Comparison of ENCODE assay signal across 8 mouse cellular contexts in the genomic region with DNA sequence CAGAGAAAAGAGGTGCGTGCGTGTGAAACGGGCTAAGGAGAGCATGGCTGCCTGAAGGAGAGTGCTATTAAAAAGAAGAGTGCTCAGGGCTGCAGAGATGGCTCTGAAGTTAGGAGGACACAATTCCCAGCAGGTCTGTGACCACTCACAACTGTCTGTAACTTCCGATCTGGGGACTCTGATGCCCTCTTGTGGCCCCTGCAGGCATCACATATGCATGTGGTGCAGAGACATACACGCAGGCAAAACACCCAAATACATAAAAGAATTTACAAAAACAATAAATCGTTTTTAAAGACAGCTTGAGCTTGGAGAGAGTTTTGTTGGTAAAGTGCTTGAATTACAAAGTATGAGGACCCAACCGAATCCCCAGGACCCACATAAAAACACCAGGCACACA. TPM values are rescaled to one million over a fixed set of nuclear protein-coding genes. Genes with fewer than 3 reads are reported as not detected.
A peak's percentile ranks its signal among the peaks of the same experiment; 100 is the strongest.
DNase-seq lines count a peak whose midpoint lies in the region; ATAC-seq lines count a peak whose summit lies in the region.

No protein-coding gene starts in this region.

- peaks cover 9% of the 10 kb centered on the region for H3K27me3 ChIP-seq in neural tube, embryonic 15.5 days (replicated peaks)

- no peaks in the 10 kb centered on the region for H3K9me3 ChIP-seq in neural tube, embryonic 15.5 days (replicated peaks)

- H3K4me2 ChIP-seq in neural tube, embryonic 15.5 days, result no peak overlapping the region

- H3K4me3 ChIP-seq in neural tube, embryonic 15.5 days (replicated peaks), result no peak overlapping the region

- H3K9ac ChIP-seq in neural tube, embryonic 15.5 days (replicated peaks), result no peak overlapping the region

- H3K36me3 ChIP-seq in neural tube, embryonic 15.5 days, result no peaks in the 10 kb centered on the region

- H3K27ac ChIP-seq in neural tube, embryonic 15.5 days (replicated peaks), result no peak overlapping the region

- ATAC-seq in neural tube, embryonic 15.5 days (ENCODE audit: low FRiP score), result no peak

- H3K4me1 ChIP-seq in neural tube, embryonic 15.5 days, result peaks cover 13% of the 10 kb centered on the region; the same call in 1 of the 2 replicates

- 34% methylated on average over 7 of the region's 7 CpGs for WGBS in neural tube, embryonic 15.5 days

- peak; percentile 34 for DNase-seq in gastrocnemius, adult 18-20 months (ENCODE audit: low spot score)
- no peak for DNase-seq in gastrocnemius, postnatal 25 days
- peak; percentile 50 for DNase-seq in neural tube, embryonic 10.5 days (ENCODE audit: extremely low spot score, low spot score)
- DNase-seq in adrenal gland, adult 2 months, result peak; percentile 40
- DNase-seq in induced T-regulatory cell, adult 2 months (ENCODE audit: low read depth), result peak; percentile 80
- peak; percentile 69 for DNase-seq in naive thymus-derived CD4-positive, alpha-beta T cell, adult 2 months (ENCODE audit: low read depth)
- DNase-seq in left cerebral cortex, postnatal 36 days (ENCODE audit: low spot score in 2 of 2), result no peak

- intact Hi-C loops in left cerebral cortex, postnatal 36 days (cut with DNase I), result no loop called here

RNA-seq across cellular contexts. Expression of a gene that starts 3.1 kb away (rescaled TPM):
- 10 to 100 TPM in 1 of 2 experiments, 1 to 10 TPM in 1; 9.0 to 12.8 TPM for total RNA-seq in gastrocnemius, adult 18-20 months (2021)
- 1 to 10 TPM; 8.8 to 9.1 TPM for total RNA-seq in gastrocnemius, postnatal 25 days (2021)
- 34.7 and 43.3 TPM in 2 replicates for polyA plus RNA-seq in neural tube, embryonic 15.5 days (2015; fragmentation: Nextera tagmentation; extraction: Ambion mirVana)
- 10 to 100 TPM; 48.8 to 52.1 TPM for total RNA-seq in adrenal gland, adult 2 months (2021)
- polyA plus RNA-seq in adrenal gland, adult 2 months (2012; rRNA removed), result 49.0 and 52.5 TPM in 2 replicates
- total RNA-seq in left cerebral cortex, postnatal 36 days (2021), result 100 to 1,000 TPM; 258 to 267 TPM

RNA-seq across cellular contexts. Expression of a gene that starts 38.5 kb away (rescaled TPM):
- total RNA-seq in gastrocnemius, adult 18-20 months (2021), result under 1 TPM; 0.59 to 0.90 TPM
- total RNA-seq in gastrocnemius, postnatal 25 days (2021), result 1 to 10 TPM; 1.2 to 1.9 TPM
- polyA plus RNA-seq in neural tube, embryonic 15.5 days (2015; fragmentation: Nextera tagmentation; extraction: Ambion mirVana), result 1.8 and 2.4 TPM in 2 replicates
- total RNA-seq in adrenal gland, adult 2 months (2021), result 10 to 100 TPM in 1 of 2 experiments, 1 to 10 TPM in 1; 5.5 to 15.8 TPM
- polyA plus RNA-seq in adrenal gland, adult 2 months (2012; rRNA removed), result 25.5 and 32.6 TPM in 2 replicates
- under 1 TPM; 0.70 to 0.81 TPM for total RNA-seq in left cerebral cortex, postnatal 36 days (2021)

RNA-seq across cellular contexts. Expression of a gene that starts 42.5 kb away (rescaled TPM):
- total RNA-seq in gastrocnemius, adult 18-20 months (2021), result 10 to 100 TPM; 44.7 to 49.5 TPM
- total RNA-seq in gastrocnemius, postnatal 25 days (2021), result 10 to 100 TPM; 63.5 to 69.7 TPM
- 70.5 and 120 TPM in 2 replicates for polyA plus RNA-seq in neural tube, embryonic 15.5 days (2015; fragmentation: Nextera tagmentation; extraction: Ambion mirVana)
- 100 to 1,000 TPM; 267 to 369 TPM for total RNA-seq in adrenal gland, adult 2 months (2021)
- 291 and 463 TPM in 2 replicates for polyA plus RNA-seq in adrenal gland, adult 2 months (2012; rRNA removed)
- 100 to 1,000 TPM; 143 to 162 TPM for total RNA-seq in left cerebral cortex, postnatal 36 days (2021)

RNA-seq across cellular contexts. Expression of a gene that starts 43.3 kb away (rescaled TPM):
- 1 to 10 TPM; 1.3 to 3.4 TPM for total RNA-seq in gastrocnemius, adult 18-20 months (2021)
- total RNA-seq in gastrocnemius, postnatal 25 days (2021), result 1 to 10 TPM; 3.5 to 3.9 TPM
- 8.4 and 42.0 TPM in 2 replicates for polyA plus RNA-seq in neural tube, embryonic 15.5 days (2015; fragmentation: Nextera tagmentation; extraction: Ambion mirVana)
- 10 to 100 TPM; 10.1 to 13.0 TPM for total RNA-seq in adrenal gland, adult 2 months (2021)
- polyA plus RNA-seq in adrenal gland, adult 2 months (2012; rRNA removed), result 28.0 and 29.5 TPM in 2 replicates
- total RNA-seq in left cerebral cortex, postnatal 36 days (2021), result 10 to 100 TPM in 1 of 2 experiments, 1 to 10 TPM in 1; 9.3 to 10.3 TPM

Comparison
In these comparisons a context has a peak if more than half of its experiments do, and no peak if none do; other contexts are left out.
1. DNase-seq: peak in gastrocnemius, adult 18-20 months (single experiment), neural tube, embryonic 10.5 days (single experiment), adrenal gland, adult 2 months (single experiment), induced T-regulatory cell, adult 2 months (single experiment) and naive thymus-derived CD4-positive, alpha-beta T cell, adult 2 months (single experiment); none in gastrocnemius, postnatal 25 days (single experiment) and left cerebral cortex, postnatal 36 days (0 of 2).
2. RNA of a gene that starts 3.1 kb away (total RNA-seq): 258 to 267 TPM in left cerebral cortex, postnatal 36 days; 48.8 to 52.1 TPM in adrenal gland, adult 2 months, 9.0 to 12.8 TPM in gastrocnemius, adult 18-20 months and 8.8 to 9.1 TPM in gastrocnemius, postnatal 25 days; every median in the first group is over 4 times any median in the second.